8 mouse cellular contexts compared by ENCODE assay signal in genomic region chr3:153084226-153085095, GRCm38 (mm10).
A peak's percentile ranks its signal among the peaks of the same experiment; 100 is the strongest.
DNase-seq lines count a peak whose midpoint lies in the region; ATAC-seq and TF ChIP-seq lines count a peak whose summit lies in the region.

No protein-coding gene starts in this region.

- peak overlapping the region; percentile 24 for H3K4me2 ChIP-seq in heart, embryonic 15.5 days
- H3K4me2 ChIP-seq in forebrain, embryonic 13.5 days: peak overlapping the region; percentile 57
- peak overlapping the region; percentile 40 for H3K4me2 ChIP-seq in hindbrain, postnatal 0 days (ENCODE audit: low read depth, low read length)
- H3K4me2 ChIP-seq in midbrain, embryonic 13.5 days (replicated peaks): peak overlapping the region; percentile 44

- intact Hi-C loops in heart, postnatal 25 days (cut with DNase I): no loop called here

- 62% methylated on average over 23 of the region's 23 CpGs for WGBS in heart, embryonic 15.5 days
- 18% methylated on average over 23 of the region's 23 CpGs for WGBS in forebrain, embryonic 13.5 days
- 25% methylated on average over 23 of the region's 23 CpGs for WGBS in hindbrain, postnatal 0 days
- WGBS in midbrain, embryonic 13.5 days: 24% methylated on average over 22 of the region's 23 CpGs

- no peak for ATAC-seq in heart, embryonic 15.5 days (replicated peaks; ENCODE audit: insufficient number of reproducible peaks, insufficient read depth, low FRiP score, low read depth)
- ATAC-seq in cerebellum, adult (ENCODE audit: insufficient number of reproducible peaks, low FRiP score, low TSS enrichment): peak; percentile 50
- peak; percentile 79 for ATAC-seq in forebrain, embryonic 13.5 days
- ATAC-seq in hindbrain, postnatal 0 days: peak; percentile 80
- ATAC-seq in midbrain, embryonic 13.5 days: peak; percentile 83

- no peaks in the 10 kb centered on the region for H3K9me3 ChIP-seq in heart, embryonic 15.5 days (replicated peaks)
- H3K9me3 ChIP-seq in forebrain, embryonic 13.5 days (replicated peaks): no peaks in the 10 kb centered on the region
- H3K9me3 ChIP-seq in hindbrain, postnatal 0 days (ENCODE audit: low read length): no peaks in the 10 kb centered on the region
- no peaks in the 10 kb centered on the region for H3K9me3 ChIP-seq in midbrain, embryonic 13.5 days

- no peak for DNase-seq in heart, postnatal 25 days (ENCODE audit: low spot score)
- peak; percentile 89 for DNase-seq in hindbrain, postnatal 0 days (ENCODE audit: low spot score)
- no peak for DNase-seq in thymus, postnatal 10 days (ENCODE audit: low spot score in 2 of 2)
- no peak for DNase-seq in urinary bladder, adult 2 months (ENCODE audit: low spot score)

- no peak overlapping the region for H3K4me3 ChIP-seq in heart, embryonic 15.5 days
- 0 out of 2 replicates have a peak overlapping the region, but pooled peaks have one; percentile 14 for H3K4me3 ChIP-seq in forebrain, embryonic 13.5 days
- no peak overlapping the region for H3K4me3 ChIP-seq in hindbrain, postnatal 0 days (ENCODE audit: low read length)
- no peak overlapping the region for H3K4me3 ChIP-seq in midbrain, embryonic 13.5 days (replicated peaks)

- H3K9ac ChIP-seq in heart, embryonic 15.5 days: no peak overlapping the region
- H3K9ac ChIP-seq in forebrain, embryonic 13.5 days: peak overlapping the region; percentile 30; the same call in 1 of the 2 replicates
- H3K9ac ChIP-seq in hindbrain, postnatal 0 days (replicated peaks; ENCODE audit: low read length): no peak overlapping the region; the same call in 1 of the 2 replicates
- H3K9ac ChIP-seq in midbrain, embryonic 13.5 days (replicated peaks): no peak overlapping the region

- no peaks in the 10 kb centered on the region for H3K36me3 ChIP-seq in heart, embryonic 15.5 days
- no peaks in the 10 kb centered on the region for H3K36me3 ChIP-seq in forebrain, embryonic 13.5 days (ENCODE audit: poor library complexity, severe bottlenecking)
- no peaks in the 10 kb centered on the region for H3K36me3 ChIP-seq in hindbrain, postnatal 0 days (ENCODE audit: insufficient read depth, low read length)
- H3K36me3 ChIP-seq in midbrain, embryonic 13.5 days: no peaks in the 10 kb centered on the region

- peaks cover 12% of the 10 kb centered on the region for H3K4me1 ChIP-seq in heart, embryonic 15.5 days (replicated peaks)
- peaks cover 28% of the 10 kb centered on the region for H3K4me1 ChIP-seq in forebrain, embryonic 13.5 days
- peaks cover 22% of the 10 kb centered on the region for H3K4me1 ChIP-seq in hindbrain, postnatal 0 days (ENCODE audit: insufficient read depth, low read length)
- H3K4me1 ChIP-seq in midbrain, embryonic 13.5 days (replicated peaks): peaks cover 42% of the 10 kb centered on the region

- no peak overlapping the region for H3K27ac ChIP-seq in heart, embryonic 15.5 days
- peak overlapping the region; percentile 89 for H3K27ac ChIP-seq in forebrain, embryonic 13.5 days
- peak overlapping the region; percentile 46; the same call in 1 of the 2 replicates for H3K27ac ChIP-seq in hindbrain, postnatal 0 days
- peak overlapping the region; percentile 88 for H3K27ac ChIP-seq in midbrain, embryonic 13.5 days

- TF ChIP-seq CTCF in hindbrain, postnatal 0 days (IDR thresholded peaks at IDR 0.05; ENCODE audit: low read depth): no peak

- peaks cover 7% of the 10 kb centered on the region; the same call in 1 of the 2 replicates for H3K27me3 ChIP-seq in heart, embryonic 15.5 days
- peaks cover 14% of the 10 kb centered on the region for H3K27me3 ChIP-seq in forebrain, embryonic 13.5 days
- no peaks in the 10 kb centered on the region for H3K27me3 ChIP-seq in hindbrain, postnatal 0 days (ENCODE audit: insufficient read depth, low read length)
- peaks cover 9% of the 10 kb centered on the region for H3K27me3 ChIP-seq in midbrain, embryonic 13.5 days
